Mouse (Mus musculus): Measurements from ENCODE around the gene Ssbp4. TPM values are rescaled to one million over a fixed set of nuclear protein-coding genes. Genes with fewer than 3 reads are reported as not detected.

Ssbp4 gene
- total RNA-seq, 2 experiments from 2014 or later = 11.6 to 19.4 TPM

- no peak for DNase-seq (ENCODE audit: low spot score)
Measured at GRCm38 (mm10) chr8:70632346-70632892, 23.7 kb upstream of the Ssbp4 start, which contains the start of gene Gdf15. TSS of gene Gdf15 (minus strand) at chr8:70632456.

DNA sequence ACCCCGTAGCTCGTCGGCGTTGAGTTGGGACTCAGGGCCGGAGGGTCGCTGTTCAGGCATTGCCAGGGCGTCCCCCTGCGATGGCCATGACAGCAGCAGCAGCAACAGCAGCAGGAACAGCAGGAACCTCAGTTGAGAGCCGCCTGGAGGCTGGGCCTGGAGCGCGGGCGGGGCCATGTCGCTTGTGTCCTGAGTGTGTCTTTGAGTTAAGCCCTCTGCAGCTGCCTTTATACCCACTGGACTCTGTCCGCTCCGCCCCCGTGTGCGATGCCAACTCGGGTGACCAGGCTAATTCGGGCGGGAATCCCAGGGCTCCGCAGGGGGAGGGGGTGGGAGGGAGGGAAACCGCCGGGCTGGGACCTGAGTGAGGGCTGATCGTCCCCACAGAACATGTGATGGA is 22.8 kb upstream of the Ssbp4 start:
- no peak for DNase-seq (ENCODE audit: low spot score)

GRCm38 (mm10) chr8:70630532-70631381 is 22.1 kb upstream of the Ssbp4 start:
- peak; percentile 64 for DNase-seq (ENCODE audit: low spot score)

GRCm38 (mm10) chr8:70629574-70630531 is 21.2 kb upstream of the Ssbp4 start:
- peak; percentile 85 for DNase-seq (ENCODE audit: low spot score)

DNA sequence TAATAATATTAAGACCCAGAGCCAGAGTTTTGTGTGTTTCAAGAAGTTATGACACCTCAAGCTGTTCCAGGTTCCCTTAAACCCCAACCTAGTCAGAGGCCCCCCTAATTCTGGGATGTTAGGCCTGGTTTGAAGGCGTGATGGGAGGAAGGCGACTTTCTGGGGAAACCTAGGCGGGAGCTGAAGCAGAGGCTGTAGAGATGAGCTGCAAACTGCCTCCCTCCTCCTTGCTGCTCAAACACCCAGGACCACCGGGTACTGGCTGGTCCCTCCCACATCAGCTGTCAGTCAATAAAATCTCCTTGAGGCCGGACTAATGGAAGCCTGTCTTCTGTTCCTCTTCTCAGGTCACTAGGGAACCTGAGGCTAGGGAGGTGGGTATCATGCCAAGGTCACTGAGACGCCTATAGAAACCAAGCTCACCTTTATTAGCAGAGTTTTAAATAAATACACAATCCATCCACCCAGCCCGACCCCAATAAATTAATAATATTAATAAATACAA is 20.4 kb upstream of the Ssbp4 start:
- no peak for DNase-seq (ENCODE audit: low spot score)

DNA sequence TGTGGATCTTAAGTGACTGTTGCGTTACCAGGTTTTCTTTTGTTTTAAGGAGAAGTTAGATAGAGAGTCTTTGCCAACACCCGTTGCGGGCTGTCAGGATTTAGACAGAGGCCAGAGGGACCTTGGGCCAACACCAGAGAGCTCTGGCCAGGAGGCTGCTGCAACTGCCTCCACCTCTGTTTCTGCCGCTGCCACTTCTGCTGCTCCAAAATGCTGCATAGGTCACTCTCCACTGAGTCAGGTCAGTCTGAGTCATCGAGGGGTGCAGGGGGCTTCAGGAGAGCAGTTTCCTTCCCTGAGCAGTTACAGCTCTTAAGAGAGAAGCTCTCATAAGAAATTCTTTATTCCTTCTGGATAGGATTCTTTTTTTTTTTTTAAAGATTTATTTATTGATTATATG is 18.4 kb upstream of the Ssbp4 start:
- DNase-seq (ENCODE audit: low spot score) = no peak

DNA sequence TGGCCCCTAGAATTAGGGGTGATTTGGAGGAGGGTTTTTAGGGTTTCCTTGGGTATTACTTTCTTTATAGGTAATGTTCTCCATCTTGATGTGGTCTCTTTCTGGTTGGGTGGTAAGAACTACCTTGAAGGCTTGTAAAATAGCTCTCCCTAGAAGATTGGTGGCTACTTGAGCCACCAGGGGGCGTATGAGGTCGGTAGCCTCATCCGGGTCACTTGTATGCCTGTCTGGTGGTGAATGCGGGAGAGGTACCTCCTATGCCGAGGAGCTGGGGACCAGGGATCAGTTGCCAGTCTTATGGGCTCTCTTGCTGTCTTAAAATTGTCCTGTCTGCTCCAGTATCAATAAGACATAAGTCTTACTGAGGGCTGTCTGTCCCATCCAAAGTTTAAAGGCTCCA is 16.4 kb upstream of the Ssbp4 start:
- peak; percentile 62 for DNase-seq (ENCODE audit: low spot score)

GRCm38 (mm10) chr8:70622220-70622619 is 13.5 kb upstream of the Ssbp4 start:
- no peak for DNase-seq (ENCODE audit: low spot score)

GRCm38 (mm10) chr8:70618888-70619334 is 10.2 kb upstream of the Ssbp4 start:
- peak; percentile 54 for DNase-seq (ENCODE audit: low spot score)

DNA sequence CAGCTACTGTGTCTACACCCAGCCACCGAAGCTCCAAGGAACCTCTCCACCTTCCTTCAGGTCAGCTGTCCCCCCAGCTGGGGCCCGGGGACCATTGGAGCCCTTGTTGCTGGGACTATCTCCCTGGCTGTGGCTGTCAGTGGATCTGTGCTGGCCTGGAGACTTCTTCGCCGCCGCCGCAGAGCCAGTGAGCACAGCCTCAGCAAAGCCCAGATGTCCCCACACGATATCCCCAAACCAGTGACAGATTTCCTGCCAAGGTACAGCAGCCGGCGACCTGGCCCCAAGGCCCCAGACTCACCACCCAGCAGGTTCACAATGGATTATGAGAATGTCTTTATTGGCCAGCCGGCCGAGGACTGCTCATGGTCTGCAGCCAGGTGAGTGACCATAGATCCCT is 9.3 kb upstream of the Ssbp4 start:
- DNase-seq (ENCODE audit: low spot score) = no peak

DNA sequence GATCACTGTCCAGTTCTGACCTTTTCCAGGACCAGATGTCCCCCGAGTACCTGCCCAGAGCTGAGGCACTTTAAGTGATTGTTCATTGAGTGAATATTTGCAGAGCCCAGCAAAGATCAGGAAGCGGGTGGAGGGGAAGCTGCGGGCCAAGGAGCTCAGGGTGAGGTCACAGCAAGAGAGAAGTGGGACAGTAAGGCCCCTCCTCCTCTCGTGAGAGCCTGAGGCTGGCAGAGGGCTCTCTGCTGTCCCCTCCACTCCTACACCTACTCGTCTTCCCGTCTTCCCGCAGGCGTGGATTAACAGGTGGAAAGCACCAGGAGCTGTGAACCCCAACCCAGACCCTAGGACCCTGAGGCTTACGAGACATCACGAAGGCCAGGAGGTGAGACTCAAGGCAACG is 8.0 kb upstream of the Ssbp4 start:
- no peak for DNase-seq (ENCODE audit: low spot score)

DNA sequence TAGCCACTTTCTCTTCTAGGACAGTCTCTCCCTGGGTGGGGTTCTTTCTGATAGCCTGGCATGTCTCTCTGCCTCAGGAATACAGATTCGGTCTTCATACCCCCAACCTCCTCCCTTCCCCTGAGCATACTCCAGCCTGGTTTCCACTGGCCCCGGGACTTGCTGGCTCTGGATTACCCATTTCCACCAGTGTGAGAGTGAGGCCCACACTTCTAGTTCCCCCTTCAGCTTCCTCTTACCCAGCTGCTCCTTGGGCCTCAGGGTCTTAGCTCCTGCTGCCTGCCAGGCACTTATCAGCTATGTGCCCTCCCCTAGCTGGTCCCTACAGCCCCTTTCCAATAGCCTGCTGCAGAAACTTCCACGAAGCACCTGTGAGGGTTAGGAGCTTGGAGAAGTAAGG is 7.2 kb upstream of the Ssbp4 start, which contains the start of gene Lrrc25:
Gene Lrrc25, plus strand, starts transcription at position 262 of the 400 bp plus-strand sequence.
- DNase-seq (ENCODE audit: low spot score) = no peak

GRCm38 (mm10) chr8:70615281-70615680 is 6.6 kb upstream of the Ssbp4 start:
- DNase-seq (ENCODE audit: low spot score) = no peak

DNA sequence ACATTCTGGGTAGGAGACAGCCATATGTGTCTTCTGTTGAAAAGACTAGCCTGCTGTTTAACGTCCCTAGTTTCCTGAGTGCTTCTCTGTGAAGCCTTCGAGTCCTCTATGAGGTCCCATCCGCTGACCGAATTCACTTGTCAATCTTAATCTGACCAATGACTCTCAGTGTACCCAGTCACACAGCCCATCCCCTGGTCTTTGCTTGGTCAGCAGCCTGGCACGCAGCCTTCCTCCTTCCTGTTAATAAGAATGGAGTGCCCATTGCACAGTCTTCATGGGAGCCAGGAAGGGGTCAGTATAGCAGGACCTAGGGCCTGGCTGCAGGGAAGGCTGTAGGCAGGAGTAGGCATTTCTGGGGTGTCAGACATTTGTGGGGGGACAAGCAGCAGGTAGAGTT is 5.8 kb upstream of the Ssbp4 start:
- no peak for DNase-seq (ENCODE audit: low spot score)

- DNase-seq (ENCODE audit: low spot score) = no peak
Measured at GRCm38 (mm10) chr8:70613763-70614162, 5.1 kb upstream of the Ssbp4 start.

DNA sequence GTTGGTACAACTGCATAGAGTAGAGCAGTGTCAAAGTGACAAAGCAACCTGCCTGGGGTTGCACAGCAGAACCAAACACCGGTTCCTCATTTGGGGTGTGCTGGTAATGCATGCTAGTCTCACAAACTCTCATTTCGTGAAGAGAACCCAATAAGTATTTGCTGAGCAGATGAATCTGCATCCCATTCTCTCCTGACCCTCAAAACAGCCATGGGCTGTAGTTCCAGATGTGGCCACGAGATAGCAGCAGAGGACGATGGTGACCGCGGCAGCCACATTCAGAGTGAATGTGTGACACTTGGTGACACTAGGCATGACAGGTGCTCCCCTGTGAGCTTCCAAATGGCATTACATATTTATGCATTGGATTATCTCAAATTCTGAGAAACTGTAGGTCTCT is 3.2 kb upstream of the Ssbp4 start:
- peak; percentile 90 for DNase-seq (ENCODE audit: low spot score)

DNA sequence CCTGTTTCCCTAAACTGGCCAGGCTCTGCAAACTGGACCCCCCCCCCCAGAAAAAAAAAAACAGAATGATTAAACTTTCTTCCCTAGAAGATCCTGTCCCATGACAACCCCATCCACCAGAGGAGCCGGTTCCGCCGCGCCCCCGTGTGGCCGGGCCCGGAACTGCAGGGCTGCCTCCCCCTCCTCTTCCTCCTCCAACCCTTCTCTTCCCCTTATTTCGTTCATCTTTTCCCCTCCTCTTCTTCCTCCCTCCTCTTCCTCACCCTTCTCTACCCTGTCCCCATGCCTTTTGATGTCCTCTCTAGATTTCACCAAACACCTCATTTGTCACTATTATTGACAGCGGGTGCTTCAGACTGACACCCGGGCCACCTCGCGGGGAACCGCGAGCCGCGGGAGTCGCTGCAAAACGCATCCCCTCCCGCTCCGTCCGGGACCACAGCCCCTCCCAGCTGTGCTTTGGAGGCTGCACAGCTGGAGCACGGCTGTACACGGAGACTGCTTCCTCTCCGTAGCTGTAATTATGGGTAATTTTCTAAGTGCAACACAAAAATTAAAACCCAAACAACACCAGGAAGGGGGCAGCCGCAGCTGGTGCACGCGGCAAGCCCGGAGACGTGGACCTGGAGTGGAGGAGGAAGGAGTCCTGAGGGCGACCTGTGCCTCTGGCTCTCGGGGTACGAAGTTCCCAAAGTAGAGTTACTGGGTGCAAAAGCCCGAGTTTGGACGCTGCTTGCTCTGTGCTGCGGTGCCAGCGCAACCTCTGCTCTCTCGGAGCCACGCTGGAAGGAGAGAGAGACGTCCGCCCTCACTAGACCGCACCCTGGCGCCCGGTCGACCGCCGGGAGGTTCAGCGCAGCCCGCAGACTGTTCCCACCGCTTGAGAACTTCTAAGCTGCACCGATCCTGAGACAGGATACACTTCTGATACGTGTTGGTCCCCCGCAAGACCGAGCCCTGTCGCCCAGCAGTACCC is 2.4 kb upstream of the Ssbp4 start:
- peak; percentile 86 for DNase-seq (ENCODE audit: low spot score)

DNA sequence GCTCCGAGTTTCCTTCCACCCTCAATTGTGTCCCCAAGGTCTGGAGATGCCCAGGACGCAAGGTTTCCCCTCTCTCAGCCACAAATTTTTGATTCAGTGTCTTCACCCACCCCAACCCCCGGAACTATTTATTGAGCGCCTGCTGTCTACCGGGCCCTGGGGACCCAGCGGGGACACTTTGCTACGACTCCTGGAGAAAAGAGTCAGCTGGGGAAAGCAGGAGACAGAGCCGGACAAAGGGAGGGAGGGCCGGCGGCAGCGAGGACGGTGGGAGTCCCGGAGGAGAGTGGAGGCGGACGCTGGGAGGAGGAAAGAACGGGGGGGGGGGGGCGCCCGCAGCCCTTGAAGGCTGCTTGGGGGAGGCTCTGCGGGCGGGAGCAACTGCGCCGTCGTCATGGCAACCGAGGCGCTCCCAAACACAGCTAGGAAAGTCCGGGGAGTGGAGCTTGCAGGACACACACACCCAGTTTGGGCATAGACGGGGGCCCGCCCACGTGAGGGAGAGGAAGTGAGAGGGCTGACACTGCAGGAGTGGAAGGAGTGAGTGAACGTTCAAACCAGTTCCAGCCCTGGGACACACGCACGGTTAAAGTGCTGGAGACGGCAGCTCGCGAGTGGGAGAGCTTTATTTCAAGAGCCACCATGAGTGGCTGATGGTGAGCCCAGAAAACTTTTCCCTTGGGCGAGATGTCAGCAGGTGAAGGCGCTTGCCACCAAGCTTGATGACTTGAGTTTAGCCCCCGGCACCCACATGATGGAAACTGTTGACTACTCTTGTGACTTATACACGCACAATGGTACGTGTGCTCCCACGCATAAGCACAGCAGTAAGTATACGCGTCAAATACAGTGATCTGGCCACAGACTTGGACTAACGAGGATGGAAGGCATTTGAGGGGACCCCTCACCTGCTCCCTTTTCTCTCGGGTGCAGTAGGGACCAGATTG is 1.4 kb upstream of the Ssbp4 start:
- DNase-seq (ENCODE audit: low spot score) = peak; percentile 90

DNA sequence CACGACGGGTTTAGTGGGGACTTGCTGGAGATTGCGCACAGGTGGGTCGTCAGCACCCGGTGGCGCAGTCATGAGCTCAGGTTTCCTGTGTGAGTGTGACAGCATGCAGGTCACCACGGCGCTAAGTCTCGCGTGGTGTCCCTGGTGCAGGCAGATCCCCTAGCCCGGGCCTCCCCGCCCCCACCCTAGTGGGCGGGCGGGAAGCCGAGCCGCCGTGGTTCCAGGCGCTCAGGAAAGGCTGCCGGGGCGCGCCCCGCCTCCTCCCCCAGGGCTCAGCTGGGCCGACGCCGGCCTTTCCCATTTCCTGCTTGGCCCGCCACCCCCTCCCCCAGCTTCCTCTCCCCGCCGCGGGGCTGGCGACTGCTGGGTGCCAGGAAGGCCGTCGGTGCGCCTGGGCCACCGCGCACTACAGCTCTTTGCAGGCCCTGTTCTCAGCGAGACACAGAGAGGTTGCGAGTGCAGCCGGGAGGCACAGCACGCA is 736 bp upstream of the Ssbp4 start:
- DNase-seq (ENCODE audit: low spot score) = peak; percentile 78

Measured in gastrocnemius, adult 18-20 months (tissue).